Mouse (Mus musculus) CD4-positive naive resting alpha-beta T cell, adult 76 days (primary cell): ENCODE results near the gene Clpp. TPM values are rescaled to one million over a fixed set of nuclear protein-coding genes. Genes with fewer than 3 reads are reported as not detected.

Experiments
- total RNA-seq: library from RNA; stranded (reverse); gene quantifications from one replicate; pipeline ENCODE4 v1.2.4, GENCODE M21; 2023

Gene Clpp
- total RNA-seq: 19.8 TPM

GRCm38 (mm10) chr17:56990115-56990746 is at the start of gene Clpp:
Clpp (plus strand) TSS chr17:56990305.

GRCm38 (mm10) chr17:56982013-56982412 is 8.1 kb upstream of the Clpp start, which contains the start of gene Acer1:
Acer1 (minus strand) TSS chr17:56982126.

GRCm38 (mm10) chr17:56997029-56997667 is 7.0 kb downstream of the Clpp start, which contains the start of gene Alkbh7:
Alkbh7 (plus strand) TSS chr17:56997339.

GRCm38 (mm10) chr17:56999968-57000609 is 10.0 kb downstream of the Clpp start, which contains the start of gene Pspn:
Pspn (minus strand) TSS chr17:57000018.

GRCm38 (mm10) chr17:57011236-57012141 is 21.4 kb downstream of the Clpp start, which contains the start of the genes Gtf2f1 and Gm17949:
Gtf2f1 (minus strand) TSS chr17:57011288.
Gm17949 (plus strand) TSS chr17:57011469.

GRCm38 (mm10) chr17:57030931-57031660 is 41.0 kb downstream of the Clpp start, which contains the start of gene Khsrp:
Khsrp (minus strand) TSS chr17:57031522.

GRCm38 (mm10) chr17:57041554-57041953 is 51.4 kb downstream of the Clpp start, which contains the start of gene Slc25a41:
Slc25a41 (minus strand) TSS chr17:57041654.

Other genes starting within 250 kb of the Clpp start
- gene Nrtn, start 232.8 kb upstream of the Clpp start, total RNA-seq: not detected
- gene Dus3l, start 225.5 kb upstream of the Clpp start, total RNA-seq: 54.3 TPM
- 0.70 TPM for gene Prr22, start 220.1 kb upstream of the Clpp start, total RNA-seq
- gene Rfx2, start 159.3 kb upstream of the Clpp start, total RNA-seq: 11.5 TPM
- gene Acsbg2, start 115.9 kb upstream of the Clpp start, total RNA-seq: not detected
- gene 1700061G19Rik, start 114.8 kb upstream of the Clpp start, total RNA-seq: 0.47 TPM
- gene Mllt1, start 54.9 kb upstream of the Clpp start, total RNA-seq: 32.9 TPM
- gene Acer1, start 8.2 kb upstream of the Clpp start, total RNA-seq: not detected
- 9.5 TPM for gene Alkbh7, start 7.0 kb downstream of the Clpp start, total RNA-seq
- gene Pspn, start 9.7 kb downstream of the Clpp start, total RNA-seq: not detected
- 64.2 TPM for gene Gtf2f1, start 21.0 kb downstream of the Clpp start, total RNA-seq
- not detected for gene Gm17949, start 21.2 kb downstream of the Clpp start, total RNA-seq
- gene Khsrp, start 41.2 kb downstream of the Clpp start, total RNA-seq: 118 TPM
- gene Slc25a41, start 51.3 kb downstream of the Clpp start, total RNA-seq: not detected
- gene Crb3, start 68.8 kb downstream of the Clpp start, total RNA-seq: 2.2 TPM
- 26.8 TPM for gene Slc25a23, start 69.6 kb downstream of the Clpp start, total RNA-seq
- 119 TPM for gene Dennd1c, start 88.2 kb downstream of the Clpp start, total RNA-seq
- 2.1 TPM for gene Tubb4a, start 97.5 kb downstream of the Clpp start, total RNA-seq
- 0.88 TPM for gene Tnfsf9, start 115.0 kb downstream of the Clpp start, total RNA-seq
- not detected for gene Cd70, start 159.5 kb downstream of the Clpp start, total RNA-seq
- gene Tnfsf14, start 203.9 kb downstream of the Clpp start, total RNA-seq: 0.50 TPM
- gene C3, start 237.8 kb downstream of the Clpp start, total RNA-seq: 2.7 TPM